Mouse (Mus musculus) kidney, adult 2 months (tissue): ENCODE measurements at regions not wholly inside any gene's neighbourhood (a gene's known extent, or its start where the extent isn't known, plus 50 kb on each side); places are given as distances from the start of the nearest gene placed in this dataset.
A peak's percentile ranks its signal among the peaks of the same experiment; 100 is the strongest.

Experiments
- CTCF ChIP-seq: fragments of 200-500 bp; conservative IDR thresholded peaks from 2 replicates; pipeline ENCODE4 v1.5.1; 2011; ENCODE audit warnings: low read depth, mild to moderate bottlenecking, control low read depth, low read length, moderate library complexity, mixed read lengths; ENCODE audit not compliant: insufficient read depth, insufficient read length
- POLR2A ChIP-seq: fragments of 200-500 bp; IDR thresholded peaks from one replicate; pipeline ENCODE4 v1.6.1; 2011; ENCODE audit warnings: low read depth, low read length, control low read depth

- TF ChIP-seq CTCF = peak; percentile 80
- no peak for TF ChIP-seq POLR2A
These were observed 2086.6 kb downstream of the A830018L16Rik start for GRCm38 (mm10) chr1:13500456-13500855.
